Comparison of ENCODE assay signal across 13 mouse cellular contexts in genomic region chr11:113735151-113735550, GRCm38 (mm10). TPM values are rescaled to one million over a fixed set of nuclear protein-coding genes. Genes with fewer than 3 reads are reported as not detected.
DNase-seq lines count a peak whose midpoint lies in the region; ATAC-seq lines count a peak whose summit lies in the region.
"Had no signal": no experiment of that assay in that cellular context is flagged by ENCODE, and none has a peak within 500 bp of the region (broad histone marks: within the 10 kb centered on the region; RNA-seq: fewer than 3 reads in every experiment).

No protein-coding gene starts in this region.

- no peak for ATAC-seq in lung, embryonic 15.5 days (ENCODE audit: borderline replicate concordance, extremely low read depth, low FRiP score, low TSS enrichment)
- ATAC-seq in limb, embryonic 13.5 days (ENCODE audit: low FRiP score, low read depth): no peak
- ATAC-seq in neural tube, embryonic 15.5 days (ENCODE audit: low FRiP score): no peak
- no peak for ATAC-seq in erythroblast, adult 5-6 weeks (replicated peaks; ENCODE audit: low FRiP score, poor library complexity, severe bottlenecking)

- no peaks in the 10 kb centered on the region for H3K36me3 ChIP-seq in lung, embryonic 15.5 days
- peaks cover 21% of the 10 kb centered on the region for H3K36me3 ChIP-seq in limb, embryonic 13.5 days
- no peaks in the 10 kb centered on the region for H3K36me3 ChIP-seq in neural tube, embryonic 15.5 days

- no peak overlapping the region for H3K9ac ChIP-seq in lung, embryonic 15.5 days
- H3K9ac ChIP-seq in limb, embryonic 13.5 days: peak overlapping the region; percentile 25; the same call in 1 of the 2 replicates
- H3K9ac ChIP-seq in neural tube, embryonic 15.5 days (replicated peaks): no peak overlapping the region

- no peak overlapping the region for H3K4me3 ChIP-seq in lung, embryonic 15.5 days
- H3K4me3 ChIP-seq in limb, embryonic 13.5 days: no peak overlapping the region
- no peak overlapping the region for H3K4me3 ChIP-seq in neural tube, embryonic 15.5 days (replicated peaks)
- H3K4me3 ChIP-seq: heart, embryonic 10.5 days had no signal

- no peak overlapping the region for H3K4me2 ChIP-seq in lung, embryonic 15.5 days
- no peak overlapping the region for H3K4me2 ChIP-seq in limb, embryonic 13.5 days (replicated peaks)
- H3K4me2 ChIP-seq in neural tube, embryonic 15.5 days: no peak overlapping the region

- peaks cover 96% of the 10 kb centered on the region for H3K4me1 ChIP-seq in lung, embryonic 15.5 days
- H3K4me1 ChIP-seq in limb, embryonic 13.5 days: peaks cover 96% of the 10 kb centered on the region
- peaks cover 55% of the 10 kb centered on the region for H3K4me1 ChIP-seq in neural tube, embryonic 15.5 days

- H3K27me3 ChIP-seq in lung, embryonic 15.5 days: no peaks in the 10 kb centered on the region
- H3K27me3 ChIP-seq in limb, embryonic 13.5 days: no peaks in the 10 kb centered on the region
- no peaks in the 10 kb centered on the region for H3K27me3 ChIP-seq in neural tube, embryonic 15.5 days (replicated peaks)

- H3K9me3 ChIP-seq in lung, embryonic 15.5 days: no peaks in the 10 kb centered on the region
- no peaks in the 10 kb centered on the region for H3K9me3 ChIP-seq in limb, embryonic 13.5 days
- no peaks in the 10 kb centered on the region for H3K9me3 ChIP-seq in neural tube, embryonic 15.5 days (replicated peaks)
- H3K9me3 ChIP-seq: heart, embryonic 10.5 days had no signal

- WGBS in lung, embryonic 15.5 days: 52% methylated on average over 6 of the region's 6 CpGs
- WGBS in limb, embryonic 13.5 days: 60% methylated on average over 6 of the region's 6 CpGs
- 78% methylated on average over 6 of the region's 6 CpGs for WGBS in neural tube, embryonic 15.5 days

- peak; percentile 90 for DNase-seq in heart, adult 11 months
- DNase-seq in heart, adult 18-20 months: no peak
- DNase-seq in lung, postnatal 10 days: no peak
- DNase-seq in urinary bladder, postnatal 25 days (ENCODE audit: low spot score): no peak
- DNase-seq: adrenal gland, adult 8-10 months; embryo, embryonic 11 days; right cerebral cortex, postnatal 25 days had no signal

- H3K27ac ChIP-seq in lung, embryonic 15.5 days: peak overlapping the region; percentile 78
- H3K27ac ChIP-seq in limb, embryonic 13.5 days: peak overlapping the region; percentile 28; the same call in 1 of the 2 replicates
- H3K27ac ChIP-seq in neural tube, embryonic 15.5 days (replicated peaks): no peak overlapping the region

RNA-seq across cellular contexts. Expression of gene Cdc42ep4, which starts 16.5 kb away (rescaled TPM):
- total RNA-seq in heart, adult 18-20 months (2021): 10 to 100 TPM; 19.1 to 23.8 TPM
- 122 TPM in 2 replicates for polyA plus RNA-seq in lung, embryonic 15.5 days (2015; fragmentation: Nextera tagmentation; extraction: Ambion mirVana)
- 96.6 and 102 TPM in 2 replicates for polyA plus RNA-seq in limb, embryonic 13.5 days (2015; fragmentation: Nextera tagmentation; extraction: Ambion mirVana)
- 58.1 and 58.6 TPM in 2 replicates for polyA plus RNA-seq in neural tube, embryonic 15.5 days (2015; fragmentation: Nextera tagmentation; extraction: Ambion mirVana)
- 4.4 and 5.0 TPM in 2 replicates for total RNA-seq in erythroblast, adult 5-6 weeks (2015; ENCODE audit: low replicate concordance)
- total RNA-seq in erythroblast, adult 5-6 weeks (2017; ENCODE audit: low replicate concordance): 6.7 and 9.9 TPM in 2 replicates

RNA-seq across cellular contexts. Expression of gene Cpsf4l, which starts 25.3 kb away (rescaled TPM):
- total RNA-seq in heart, adult 18-20 months (2021): not detected
- 0.57 and 2.7 TPM in 2 replicates for polyA plus RNA-seq in lung, embryonic 15.5 days (2015; fragmentation: Nextera tagmentation; extraction: Ambion mirVana)
- polyA plus RNA-seq in limb, embryonic 13.5 days (2015; fragmentation: Nextera tagmentation; extraction: Ambion mirVana): 0.37 and 0.70 TPM in 2 replicates
- 0.27 and 10.0 TPM in 2 replicates for polyA plus RNA-seq in neural tube, embryonic 15.5 days (2015; fragmentation: Nextera tagmentation; extraction: Ambion mirVana)
- total RNA-seq in erythroblast, adult 5-6 weeks (2015; ENCODE audit: low replicate concordance): not detected in 2 replicates
- total RNA-seq in erythroblast, adult 5-6 weeks (2017; ENCODE audit: low replicate concordance): not detected in 2 replicates
- total RNA-seq: monocyte, adult 5-6 weeks had no signal

RNA-seq across cellular contexts. Expression of gene D11Wsu47e, which starts 50.9 kb away (rescaled TPM):
- total RNA-seq in heart, adult 18-20 months (2021): 1 to 10 TPM; 7.0 to 7.8 TPM
- 19.7 and 20.6 TPM in 2 replicates for polyA plus RNA-seq in lung, embryonic 15.5 days (2015; fragmentation: Nextera tagmentation; extraction: Ambion mirVana)
- polyA plus RNA-seq in limb, embryonic 13.5 days (2015; fragmentation: Nextera tagmentation; extraction: Ambion mirVana): 22.7 and 23.7 TPM in 2 replicates
- polyA plus RNA-seq in neural tube, embryonic 15.5 days (2015; fragmentation: Nextera tagmentation; extraction: Ambion mirVana): 21.6 and 21.8 TPM in 2 replicates
- 1.3 and 8.1 TPM in 2 replicates for total RNA-seq in erythroblast, adult 5-6 weeks (2015; ENCODE audit: low replicate concordance)
- 11.2 and 11.7 TPM in 2 replicates for total RNA-seq in erythroblast, adult 5-6 weeks (2017; ENCODE audit: low replicate concordance)

RNA-seq across cellular contexts. Expression of gene Fam104a, which starts 51.2 kb away (rescaled TPM):
- total RNA-seq in heart, adult 18-20 months (2021): 10 to 100 TPM; 16.0 to 16.7 TPM
- 43.7 and 44.6 TPM in 2 replicates for polyA plus RNA-seq in lung, embryonic 15.5 days (2015; fragmentation: Nextera tagmentation; extraction: Ambion mirVana)
- 48.0 and 50.1 TPM in 2 replicates for polyA plus RNA-seq in limb, embryonic 13.5 days (2015; fragmentation: Nextera tagmentation; extraction: Ambion mirVana)
- 37.8 and 40.1 TPM in 2 replicates for polyA plus RNA-seq in neural tube, embryonic 15.5 days (2015; fragmentation: Nextera tagmentation; extraction: Ambion mirVana)
- total RNA-seq in erythroblast, adult 5-6 weeks (2015; ENCODE audit: low replicate concordance): 20.0 and 21.7 TPM in 2 replicates
- total RNA-seq in erythroblast, adult 5-6 weeks (2017; ENCODE audit: low replicate concordance): 23.3 and 37.5 TPM in 2 replicates
